Mouse (Mus musculus) gastrocnemius, postnatal 36 days (tissue): Measurements from ENCODE around the gene Gga1. TPM values are rescaled to one million over a fixed set of nuclear protein-coding genes. Genes with fewer than 3 reads are reported as not detected.

Experiments
- DNase-seq, 2 experiments: peaks; one replicate each; pipeline ENCODE4 v3.0.0; 2022
- intact Hi-C: fragments of 180-260 bp; cut with DNase I; formaldehyde crosslinking; loops from one replicate; pipeline ENCODE4 v1.15.1; 2025
- microRNA-seq, 2 experiments: library from miRNA; unstranded; fragments of <30 nt; microRNA quantifications; one replicate each; pipeline ENCODE4 v1.2.0; 2021
- total RNA-seq, 2 experiments: library from RNA; stranded (reverse); gene quantifications; 2 replicates each; pipeline ENCODE4 v1.2.3; 2021

The Gga1 gene
- total RNA-seq, 2 experiments from 2014 or later, result 34.1 to 34.9 TPM

- peak in 1 of 2 experiments; percentile 32 for DNase-seq
These were observed 50.2 kb downstream of the Gga1 start for GRCm38 (mm10) chr15:78927021-78927787.

GRCm38 (mm10) chr15:78927788-78928457 is 50.9 kb downstream of the Gga1 start:
- peak; percentile 55 to 69 for DNase-seq
- intact Hi-C loops, result no loop called here

More at GRCm38 (mm10) chr15:78927021-78927787, 50.2 kb downstream of the Gga1 start:
- intact Hi-C loops, result no loop called here

- intact Hi-C loops, result no loop called here
- DNase-seq, result no peak
These were observed 51.5 kb downstream of the Gga1 start for GRCm38 (mm10) chr15:78928539-78928938.

- no peak for DNase-seq
- intact Hi-C loops, result no loop called here
These were observed 53.3 kb downstream of the Gga1 start for GRCm38 (mm10) chr15:78930192-78930706.

GRCm38 (mm10) chr15:78930801-78931426 is 53.9 kb downstream of the Gga1 start:
- intact Hi-C loops, result loop anchor here (1.0 kb wide), 1 partner anchor 16 kb away; no protein-coding TSS in a partner anchor
- DNase-seq, result no peak

GRCm38 (mm10) chr15:78931577-78931976 is 54.6 kb downstream of the Gga1 start:
- DNase-seq, result no peak
- intact Hi-C loops, result loop anchor here (1.0 kb wide), 1 partner anchor 16 kb away; no protein-coding TSS in a partner anchor

- peak; percentile 75 to 85 for DNase-seq
- intact Hi-C loops, result no loop called here
These were observed 57.9 kb downstream of the Gga1 start, which contains the start of gene Nol12 for GRCm38 (mm10) chr15:78934784-78935320. Gene Nol12, plus strand, starts transcription at chr15:78934933.

GRCm38 (mm10) chr15:78936403-78936802 is 59.4 kb downstream of the Gga1 start:
- intact Hi-C loops, result no loop called here
- peak in 1 of 2 experiments; percentile 3 for DNase-seq

GRCm38 (mm10) chr15:78937311-78937710 is 60.3 kb downstream of the Gga1 start:
- intact Hi-C loops, result no loop called here
- DNase-seq, result no peak

- no peak for DNase-seq
- intact Hi-C loops, result no loop called here
These were observed 61.0 kb downstream of the Gga1 start for GRCm38 (mm10) chr15:78937963-78938362.

- intact Hi-C loops, result loop anchor here (5.0 kb wide), 1 partner anchor 38 kb away; no protein-coding TSS in a partner anchor
These were observed 63.3 kb downstream of the Gga1 start for GRCm38 (mm10) chr15:78940325-78940724.

GRCm38 (mm10) chr15:78942663-78943062 is 65.7 kb downstream of the Gga1 start:
- intact Hi-C loops, result loop anchor here (5.0 kb wide), 1 partner anchor 40 kb away; no protein-coding TSS in a partner anchor
- peak; percentile 74 to 80 for DNase-seq

More at GRCm38 (mm10) chr15:78940325-78940724, 63.3 kb downstream of the Gga1 start:
- no peak for DNase-seq

Small RNA genes lying within 50 kb of the gene (microRNA-seq; reads per million reads assigned to microRNA genes)
- 0 reads per million in 2 experiments for gene Mir6955

Other genes with a start within 250 kb of the Gga1 start
- under 1 TPM; 0.02 to 0.08 TPM for gene Elfn2, start 158.4 kb upstream of the Gga1 start, total RNA-seq
- 1 to 10 TPM; 3.3 TPM for gene Mfng, start 103.7 kb upstream of the Gga1 start, total RNA-seq
- gene Card10, start 74.1 kb upstream of the Gga1 start, total RNA-seq, result 1 to 10 TPM; 5.6 to 6.6 TPM
- gene Cdc42ep1, start 34.6 kb upstream of the Gga1 start, total RNA-seq, result 10 to 100 TPM in 1 of 2 experiments, 1 to 10 TPM in 1; 9.4 to 10.7 TPM
- not detected for gene Lgals2, start 21.7 kb upstream of the Gga1 start, total RNA-seq
- not detected for gene Gm49510, start 22.5 kb downstream of the Gga1 start, total RNA-seq
- gene Sh3bp1, start 22.6 kb downstream of the Gga1 start, total RNA-seq, result 1 to 10 TPM; 2.0 to 2.1 TPM
- 1 to 10 TPM; 1.9 to 2.0 TPM for gene Pdxp, start 36.7 kb downstream of the Gga1 start, total RNA-seq
- 100 to 1,000 TPM; 188 to 289 TPM for gene Lgals1, start 49.5 kb downstream of the Gga1 start, total RNA-seq
- 10 to 100 TPM; 22.1 to 22.6 TPM for gene Nol12, start 57.7 kb downstream of the Gga1 start, total RNA-seq
- gene Triobp, start 70.5 kb downstream of the Gga1 start, total RNA-seq, result 10 to 100 TPM; 35.6 to 42.3 TPM
- gene H1f0, start 151.3 kb downstream of the Gga1 start, total RNA-seq, result 10 to 100 TPM; 71.1 to 87.4 TPM
- gene Galr3, start 164.7 kb downstream of the Gga1 start, total RNA-seq, result not detected
- gene Ankrd54, start 185.7 kb downstream of the Gga1 start, total RNA-seq, result 1 to 10 TPM; 2.7 to 4.3 TPM
- 10 to 100 TPM; 46.6 to 52.6 TPM for gene Eif3l, start 198.0 kb downstream of the Gga1 start, total RNA-seq
- 10 to 100 TPM; 11.8 to 13.5 TPM for gene Micall1, start 231.7 kb downstream of the Gga1 start, total RNA-seq